Mouse (Mus musculus) CH12.LX (cell line): ENCODE data around the gene Selenof. TPM values are rescaled to one million over a fixed set of nuclear protein-coding genes. Genes with fewer than 3 reads are reported as not detected.

Source experiments
- DNase-seq: peaks from one replicate; pipeline ENCODE4 v3.0.0-alpha.2; 2013; ENCODE audit errors: extremely low read depth
- H3K27ac ChIP-seq: 2 replicates; pipeline ENCODE4 v1.5.1; 2012; ENCODE audit warnings: low read depth, mild to moderate bottlenecking, control low read depth, moderate library complexity; ENCODE audit not compliant: insufficient read depth
- H3K27me3 ChIP-seq: replicated peaks from 2 replicates; pipeline ENCODE3; 2012; ENCODE audit warnings: inconsistent platforms
- H3K36me3 ChIP-seq, 2 experiments: replicated peaks in 1 of 2; 2 replicates each; pipeline versions ENCODE3 to v1.6.1; 2012; ENCODE audit warnings: inconsistent platforms in 1 of 2, low read length in 1 of 2, mild to moderate bottlenecking in 1 of 2, mixed read lengths in 1 of 2, moderate library complexity in 1 of 2; ENCODE audit not compliant: control insufficient read depth in 1 of 2, insufficient read depth in 1 of 2
- H3K4me1 ChIP-seq, 2 experiments: 2 replicates each; pipeline ENCODE4 v1.6.1; 2012; ENCODE audit warnings: inconsistent platforms in 1 of 2, moderate library complexity in 1 of 2; ENCODE audit not compliant: insufficient read depth in 2 of 2, control insufficient read depth in 1 of 2
- H3K4me2 ChIP-seq: 2 replicates; pipeline ENCODE4 v1.6.1; 2012; ENCODE audit warnings: low read depth, mild to moderate bottlenecking, control low read depth; ENCODE audit not compliant: poor library complexity, insufficient read depth, severe bottlenecking
- H3K4me3 ChIP-seq, 3 experiments: fragments of 150-350 bp in 1 of 3; sonication (generic) in 1 of 3; replicated peaks in 1 of 3; 2 replicates each; pipeline versions ENCODE3 to v1.5.1; 2011 to 2012; ENCODE audit warnings: low read depth in 2 of 3, low read length in 2 of 3, mild to moderate bottlenecking in 2 of 3, moderate library complexity in 2 of 3, control low read depth in 1 of 3, improper control_type of control experiment in 1 of 3, inconsistent platforms in 1 of 3, mixed read lengths in 1 of 3; ENCODE audit not compliant: poor library complexity in 1 of 3
- H3K79me2 ChIP-seq: replicated peaks from 2 replicates; pipeline ENCODE4 v1.6.1; 2012; ENCODE audit warnings: mild to moderate bottlenecking, moderate library complexity; ENCODE audit not compliant: control insufficient read depth, poor library complexity, insufficient read depth, severe bottlenecking; ENCODE audit errors: extremely low read depth
- H3K9ac ChIP-seq: 2 replicates; pipeline ENCODE4 v1.6.1; 2012; ENCODE audit warnings: low read depth, mild to moderate bottlenecking, control low read depth, moderate library complexity; ENCODE audit not compliant: insufficient read depth
- H3K9me3 ChIP-seq: replicated peaks from 2 replicates; pipeline ENCODE3; 2012; ENCODE audit warnings: low read length, inconsistent platforms, mixed read lengths
- CHD1 ChIP-seq: IDR thresholded peaks from 2 replicates; pipeline ENCODE4 v1.6.1; 2012; ENCODE audit warnings: low read depth, low read length, improper control_type of control experiment, inconsistent platforms
- ELF1 ChIP-seq: IDR thresholded peaks from 2 replicates; pipeline ENCODE4 v1.6.1; 2014; ENCODE audit warnings: low read depth, mild to moderate bottlenecking, inconsistent platforms, low read length, improper control_type of control experiment
- EP300 ChIP-seq: IDR thresholded peaks from 2 replicates; pipeline ENCODE4 v1.6.1; 2011; ENCODE audit warnings: low read length, improper control_type of control experiment
- GABPA ChIP-seq: IDR thresholded peaks from 2 replicates; pipeline ENCODE4 v1.6.1; 2012; ENCODE audit warnings: low read depth, low read length, improper control_type of control experiment, inconsistent platforms; ENCODE audit not compliant: insufficient replicate concordance
- HCFC1 ChIP-seq: IDR thresholded peaks from 2 replicates; pipeline ENCODE4 v1.6.1; 2012; ENCODE audit warnings: low read depth, mild to moderate bottlenecking, inconsistent platforms, low read length, improper control_type of control experiment
- IRF4 ChIP-seq: IDR thresholded peaks from 2 replicates; pipeline ENCODE4 v1.6.1; 2014; ENCODE audit warnings: low read depth, mild to moderate bottlenecking, inconsistent platforms, low read length, improper control_type of control experiment
- MAX ChIP-seq: IDR thresholded peaks from 2 replicates; pipeline ENCODE4 v1.6.1; 2011; ENCODE audit warnings: low read length, improper control_type of control experiment
- MAZ ChIP-seq: IDR thresholded peaks from 2 replicates; pipeline ENCODE4 v1.6.1; 2012; ENCODE audit warnings: low read depth, mild to moderate bottlenecking, inconsistent platforms, low read length, improper control_type of control experiment, moderate library complexity
- MEF2A ChIP-seq: IDR thresholded peaks from 2 replicates; pipeline ENCODE4 v1.6.1; 2014; ENCODE audit warnings: low read depth, mild to moderate bottlenecking, inconsistent platforms, low read length, improper control_type of control experiment, borderline replicate concordance
- POLR2A ChIP-seq: IDR thresholded peaks from 2 replicates; pipeline ENCODE4 v1.6.1; 2011; ENCODE audit warnings: low read depth, mild to moderate bottlenecking, improper control_type of control experiment, low read length
- POLR2AphosphoS2 ChIP-seq: IDR thresholded peaks from 2 replicates; pipeline ENCODE4 v1.6.1; 2011; ENCODE audit warnings: low read depth, low read length, improper control_type of control experiment
- RAD21 ChIP-seq: IDR thresholded peaks from 2 replicates; pipeline ENCODE4 v1.6.1; 2011; ENCODE audit warnings: low read depth, mild to moderate bottlenecking, low read length, improper control_type of control experiment, moderate library complexity
- RCOR1 ChIP-seq: conservative IDR thresholded peaks from 2 replicates; pipeline ENCODE4 v1.6.1; 2012; ENCODE audit warnings: low read depth, mild to moderate bottlenecking, inconsistent platforms, low read length, improper control_type of control experiment
- SIN3A ChIP-seq: IDR thresholded peaks from 2 replicates; pipeline ENCODE4 v1.6.1; 2012; ENCODE audit warnings: low read length, improper control_type of control experiment, inconsistent platforms
- SMC3 ChIP-seq: IDR thresholded peaks from 2 replicates; pipeline ENCODE4 v1.6.1; 2011; ENCODE audit warnings: low read depth, low read length, improper control_type of control experiment
- TCF12 ChIP-seq: IDR thresholded peaks from 2 replicates; pipeline ENCODE4 v1.6.1; 2014; ENCODE audit warnings: low read depth, mild to moderate bottlenecking, inconsistent platforms, low read length, improper control_type of control experiment
- USF2 ChIP-seq: conservative IDR thresholded peaks from 2 replicates; pipeline ENCODE4 v1.6.1; 2011; ENCODE audit warnings: low read depth, low read length, improper control_type of control experiment
- ZMIZ1 ChIP-seq: IDR thresholded peaks from 2 replicates; pipeline ENCODE4 v1.6.1; 2012; ENCODE audit warnings: low read depth, mild to moderate bottlenecking, inconsistent platforms, low read length, improper control_type of control experiment
- dilution Hi-C: fragments of 300-500 bp; cut with MboI; formaldehyde crosslinking; loops from 2 replicates; pipeline ENCODE4 v1.14.3; 2020; ENCODE audit warnings: low sequenced_read_pairs; ENCODE audit not compliant: extremely low pct_unique_long_range_greater_than_20kb, extremely low pct_ligation_motif_present
- in situ Hi-C: fragments of 300-500 bp; cut with MboI; formaldehyde crosslinking; loops from 3 replicates; pipeline ENCODE4 v1.14.3; 2019; ENCODE audit warnings: low sequenced_read_pairs, low pct_ligation_motif_present, low pct_unique_long_range_greater_than_20kb, mixed read lengths
- polyA plus RNA-seq: library from polyadenylated mRNA; unstranded; fragments of >175 nt; gene quantifications from 2 replicates; pipeline ENCODE4 v1.2.1, GENCODE M21; 2012; ENCODE audit warnings: low read depth; ENCODE audit not compliant: insufficient read length
- total RNA-seq, 2 experiments: library from RNA; depleted of rRNA; stranded (reverse); fragments of 300-350 nt in 1 of 2; fragments of >200 nt in 1 of 2; gene quantifications; 2 replicates each; pipeline ENCODE4 v1.2.3; 2012 to 2014

The Selenof gene
- total and polyA plus RNA-seq, 3 experiments, result 528 to 1,358 (median 678) TPM

- TF ChIP-seq GABPA (no peak), TCF12 (no peak), MAZ (peak; percentile 83), HCFC1 (no peak), RAD21 (peak; percentile 93), POLR2AphosphoS2 (no peak), POLR2A (no peak), EP300 (no peak), SIN3A (no peak), USF2 (no peak)
Measured at GRCm38 (mm10) chr3:144616654-144617425, 46.7 kb downstream of the Selenof start (continued).

GRCm38 (mm10) chr3:144617633-144618180, 47.6 kb downstream of the Selenof start:
- TF ChIP-seq MEF2A, result no peak
- no peak for TF ChIP-seq RCOR1
- no peak for TF ChIP-seq IRF4
- no peak for TF ChIP-seq CHD1
- TF ChIP-seq MAX, result no peak
- TF ChIP-seq SIN3A, result no peak
- TF ChIP-seq SMC3, result no peak
- no peak for TF ChIP-seq ZMIZ1
- TF ChIP-seq ELF1, result no peak
- TF ChIP-seq, all 38 proteins: peak for 0
- peaks cover 0 to 4% of the 10 kb centered on the region in 2 experiments; a peak in 1 of 4 replicates for H3K4me1 ChIP-seq
- no peak overlapping the region for H3K4me3 ChIP-seq
- no peak overlapping the region for H3K9ac ChIP-seq
- H3K27ac ChIP-seq, result no peak overlapping the region
- no peak overlapping the region for H3K4me2 ChIP-seq
- no peaks in the 10 kb centered on the region for H3K79me2 ChIP-seq
- no peak for DNase-seq
- H3K9me3 ChIP-seq, result peaks cover 7% of the 10 kb centered on the region
- in situ Hi-C loops (loop anchor here (5.0 kb wide), 2 partner anchors 85 to 160 kb away; no protein-coding TSS in a partner anchor), dilution Hi-C loops (no loop called here)
- H3K36me3 ChIP-seq, result no peaks in the 10 kb centered on the region
- no peaks in the 10 kb centered on the region for H3K27me3 ChIP-seq
